Mouse (Mus musculus): ENCODE data around the gene Gm3435. TPM values are rescaled to one million over a fixed set of nuclear protein-coding genes. Genes with fewer than 3 reads are reported as not detected.
"Not testable (repeated sequence)": the region's sequence is repeated elsewhere in the genome, so short reads cannot be mapped to it uniquely, and the experiment has no call there.

Gene Gm3435
- total and polyA plus RNA-seq, 2 experiments, result 0.67 to 7.1 TPM

DNA sequence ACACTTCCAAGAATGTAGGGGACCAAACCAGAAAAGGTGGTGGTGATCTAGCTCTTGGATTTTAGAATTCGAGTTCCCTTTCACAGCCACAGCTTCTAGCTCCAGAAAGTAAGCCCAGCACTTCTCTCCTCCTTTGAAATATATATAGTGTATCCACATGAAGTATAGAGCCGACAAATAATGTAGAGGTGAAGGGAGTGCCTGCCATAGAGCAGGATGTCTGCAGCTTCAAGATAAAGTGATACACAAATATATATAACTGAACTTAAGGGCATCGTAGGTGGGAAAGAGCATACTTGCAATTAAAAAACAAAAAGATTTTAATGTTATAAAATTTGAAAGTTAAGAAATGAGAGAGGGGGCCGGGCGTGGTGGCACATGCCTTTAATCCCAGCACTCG, 15.5 kb downstream of the Gm3435 start:
- not testable (repeated sequence) for H3K4me1 ChIP-seq (ENCODE audit: control insufficient read depth, insufficient read depth, low read length); H3K9ac ChIP-seq (ENCODE audit: low read depth, low read length); H3K36me3 ChIP-seq (ENCODE audit: control insufficient read depth, insufficient read depth, low read length); H3K4me3 ChIP-seq (ENCODE audit: insufficient read depth, low read depth, low read length); H3K79me2 ChIP-seq (ENCODE audit: control insufficient read depth, insufficient read depth, low read length); H3K27ac ChIP-seq (replicated peaks; ENCODE audit: insufficient read depth, low read depth, low read length); DNase-seq (ENCODE audit: extremely low read depth, low read depth, low spot score); H3K27me3 ChIP-seq (ENCODE audit: control insufficient read depth, insufficient read depth, low read length)
- WGBS, result no CpG with 5 or more reads among the region's 6 CpGs

DNA sequence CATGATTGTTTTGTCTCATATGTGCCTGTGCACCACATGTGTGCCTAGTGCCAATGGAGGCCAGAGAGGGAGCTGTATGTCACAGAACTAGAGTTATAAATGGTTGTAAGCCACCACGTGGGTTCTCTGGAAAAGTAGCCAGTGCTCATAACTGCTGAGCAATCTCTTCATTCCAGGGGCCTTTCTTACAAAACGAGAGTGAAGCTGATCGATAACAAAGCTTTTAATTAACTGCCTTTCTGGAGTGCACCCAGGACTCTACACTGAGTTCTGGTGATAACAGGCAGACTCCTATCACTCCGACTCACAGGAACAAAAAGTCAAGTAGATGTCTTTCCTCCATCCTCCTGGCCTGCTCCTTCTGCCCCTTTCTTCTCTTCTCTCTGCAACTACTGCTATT, 21.4 kb downstream of the Gm3435 start:
- H3K27ac ChIP-seq (replicated peaks; ENCODE audit: insufficient read depth, low read depth, low read length); H3K4me3 ChIP-seq (ENCODE audit: insufficient read depth, low read depth, low read length); DNase-seq (ENCODE audit: extremely low read depth, low read depth, low spot score); H3K36me3 ChIP-seq (ENCODE audit: control insufficient read depth, insufficient read depth, low read length); H3K9ac ChIP-seq (ENCODE audit: low read depth, low read length); H3K4me1 ChIP-seq (ENCODE audit: control insufficient read depth, insufficient read depth, low read length); H3K79me2 ChIP-seq (ENCODE audit: control insufficient read depth, insufficient read depth, low read length); H3K27me3 ChIP-seq (ENCODE audit: control insufficient read depth, insufficient read depth, low read length): not testable (repeated sequence)
- WGBS, result no CpG with 5 or more reads among the region's 4 CpGs

GRCm38 (mm10) chr17:15040455-15040854, 30.5 kb downstream of the Gm3435 start:
- H3K27ac ChIP-seq (replicated peaks; ENCODE audit: insufficient read depth, low read depth, low read length); H3K79me2 ChIP-seq (ENCODE audit: control insufficient read depth, insufficient read depth, low read length); DNase-seq (ENCODE audit: extremely low read depth, low read depth, low spot score); H3K27me3 ChIP-seq (ENCODE audit: control insufficient read depth, insufficient read depth, low read length); H3K36me3 ChIP-seq (ENCODE audit: control insufficient read depth, insufficient read depth, low read length); H3K4me3 ChIP-seq (ENCODE audit: insufficient read depth, low read depth, low read length); H3K9ac ChIP-seq (ENCODE audit: low read depth, low read length); H3K4me1 ChIP-seq (ENCODE audit: control insufficient read depth, insufficient read depth, low read length): not testable (repeated sequence)
- WGBS, result no CpG with 5 or more reads among the region's 3 CpGs

DNA sequence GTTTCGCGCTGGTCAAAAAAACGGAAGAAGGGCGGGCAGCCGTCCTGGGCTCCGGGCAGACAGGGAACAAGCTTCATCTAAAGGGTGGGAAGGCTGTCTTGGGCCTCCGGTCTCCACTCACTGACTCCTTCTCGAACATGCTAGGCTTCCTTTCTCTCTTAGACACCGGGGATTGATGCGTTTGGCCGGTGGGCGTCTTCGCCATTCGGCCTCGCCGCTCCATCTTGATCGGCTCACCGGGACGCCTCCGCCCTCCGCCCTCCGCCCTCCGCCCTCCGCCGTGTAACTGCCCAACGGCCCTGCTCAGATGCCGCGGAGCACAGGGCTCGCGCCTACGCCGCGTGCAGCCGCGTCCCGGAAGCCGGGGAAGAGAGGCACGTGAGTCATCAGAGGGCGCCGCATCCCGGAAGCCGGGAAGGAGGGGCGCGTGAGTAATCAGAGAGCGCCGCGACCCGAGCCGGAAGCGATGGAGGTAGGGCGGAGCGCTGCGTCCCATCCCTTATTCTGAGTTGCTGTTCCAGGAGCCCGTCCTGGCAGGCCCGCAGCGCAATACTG, 31.3 kb downstream of the Gm3435 start, which contains the start of the genes Ermard, Tcte3 and Gm3448:
Ermard (plus strand) TSS at position 34 of the 555 bp plus-strand sequence.
Tcte3 (minus strand) TSS at position 314 of the 555 bp plus-strand sequence.
Gm3448 (minus strand) TSS at position 363 of the 555 bp plus-strand sequence.
- H3K79me2 ChIP-seq (ENCODE audit: control insufficient read depth, insufficient read depth, low read length); H3K27ac ChIP-seq (replicated peaks; ENCODE audit: insufficient read depth, low read depth, low read length); H3K9ac ChIP-seq (ENCODE audit: low read depth, low read length); H3K4me3 ChIP-seq (ENCODE audit: insufficient read depth, low read depth, low read length); H3K27me3 ChIP-seq (ENCODE audit: control insufficient read depth, insufficient read depth, low read length); DNase-seq (ENCODE audit: extremely low read depth, low read depth, low spot score); H3K4me1 ChIP-seq (ENCODE audit: control insufficient read depth, insufficient read depth, low read length); H3K36me3 ChIP-seq (ENCODE audit: control insufficient read depth, insufficient read depth, low read length): not testable (repeated sequence)
- WGBS, result under 1% methylated on average over 26 of the region's 56 CpGs

GRCm38 (mm10) chr17:15050338-15050737, 40.4 kb downstream of the Gm3435 start:
- H3K27me3 ChIP-seq (ENCODE audit: control insufficient read depth, insufficient read depth, low read length); H3K36me3 ChIP-seq (ENCODE audit: control insufficient read depth, insufficient read depth, low read length); H3K79me2 ChIP-seq (ENCODE audit: control insufficient read depth, insufficient read depth, low read length); H3K9ac ChIP-seq (ENCODE audit: low read depth, low read length); H3K27ac ChIP-seq (replicated peaks; ENCODE audit: insufficient read depth, low read depth, low read length); DNase-seq (ENCODE audit: extremely low read depth, low read depth, low spot score); H3K4me3 ChIP-seq (ENCODE audit: insufficient read depth, low read depth, low read length); H3K4me1 ChIP-seq (ENCODE audit: control insufficient read depth, insufficient read depth, low read length): not testable (repeated sequence)
- no CpG with 5 or more reads among the region's 1 CpGs for WGBS

- 59% methylated on average over 1 of the region's 1 CpGs for WGBS
- not testable (repeated sequence) for H3K36me3 ChIP-seq (ENCODE audit: control insufficient read depth, insufficient read depth, low read length); H3K27ac ChIP-seq (replicated peaks; ENCODE audit: insufficient read depth, low read depth, low read length); H3K9ac ChIP-seq (ENCODE audit: low read depth, low read length); H3K4me1 ChIP-seq (ENCODE audit: control insufficient read depth, insufficient read depth, low read length); H3K4me3 ChIP-seq (ENCODE audit: insufficient read depth, low read depth, low read length); H3K27me3 ChIP-seq (ENCODE audit: control insufficient read depth, insufficient read depth, low read length); DNase-seq (ENCODE audit: extremely low read depth, low read depth, low spot score); H3K79me2 ChIP-seq (ENCODE audit: control insufficient read depth, insufficient read depth, low read length)
Measured at GRCm38 (mm10) chr17:15052766-15053165, 42.8 kb downstream of the Gm3435 start.

DNA sequence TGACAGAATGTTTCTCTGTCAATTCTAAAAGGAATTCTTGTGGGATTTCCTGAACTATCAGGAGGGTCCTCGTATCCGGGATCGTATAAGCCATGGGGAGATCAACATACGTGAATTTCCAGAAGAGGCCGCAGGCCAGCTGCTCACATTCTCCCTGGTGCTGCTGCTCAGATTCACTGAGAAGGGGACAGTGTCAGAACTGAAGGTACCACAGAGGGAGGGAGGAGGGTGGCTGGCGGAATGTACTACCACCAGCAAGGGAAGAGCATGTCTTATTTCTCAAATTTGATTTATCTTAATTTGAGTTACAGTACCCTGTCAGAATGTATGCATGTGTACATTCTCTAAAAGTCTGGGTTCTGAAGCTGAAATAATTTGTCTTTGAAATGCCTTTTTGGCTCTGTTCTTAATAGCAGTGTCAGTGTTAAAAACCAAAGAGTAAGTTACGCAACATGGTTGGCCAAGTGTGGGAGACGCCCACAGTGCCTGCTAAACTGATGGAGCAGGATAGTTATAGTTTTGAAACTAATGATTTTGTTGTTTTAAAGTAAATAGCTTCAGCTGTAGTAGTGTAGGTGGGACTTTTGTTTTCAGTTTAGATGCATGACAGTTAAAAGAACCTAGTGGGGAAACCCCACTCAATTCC, 43.3 kb downstream of the Gm3435 start:
- not testable (repeated sequence) for H3K27ac ChIP-seq (replicated peaks; ENCODE audit: insufficient read depth, low read depth, low read length); H3K79me2 ChIP-seq (ENCODE audit: control insufficient read depth, insufficient read depth, low read length); H3K4me3 ChIP-seq (ENCODE audit: insufficient read depth, low read depth, low read length); H3K4me1 ChIP-seq (ENCODE audit: control insufficient read depth, insufficient read depth, low read length); H3K9ac ChIP-seq (ENCODE audit: low read depth, low read length); DNase-seq (ENCODE audit: extremely low read depth, low read depth, low spot score); H3K36me3 ChIP-seq (ENCODE audit: control insufficient read depth, insufficient read depth, low read length); H3K27me3 ChIP-seq (ENCODE audit: control insufficient read depth, insufficient read depth, low read length)
- 64% methylated on average over 6 of the region's 8 CpGs for WGBS

DNA sequence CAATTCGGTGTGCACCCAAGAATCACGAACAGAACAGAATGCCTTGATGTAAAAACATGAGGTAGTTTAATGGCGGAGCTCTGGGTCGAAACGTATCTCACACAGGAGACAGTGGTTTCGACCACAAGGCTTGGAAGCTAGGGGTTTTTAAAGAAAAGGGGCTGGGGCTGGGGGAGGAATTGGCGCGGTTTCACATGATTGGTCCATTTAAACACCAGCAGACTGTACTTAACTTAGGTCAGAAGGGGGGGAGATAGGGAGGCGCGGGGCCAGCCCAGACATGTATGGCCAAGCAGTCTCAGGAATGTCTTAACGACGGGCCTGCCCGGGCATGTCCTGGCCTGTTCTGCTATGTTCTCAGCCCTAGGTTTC, 43.8 kb downstream of the Gm3435 start:
- H3K79me2 ChIP-seq (ENCODE audit: control insufficient read depth, insufficient read depth, low read length); H3K4me3 ChIP-seq (ENCODE audit: insufficient read depth, low read depth, low read length); H3K27me3 ChIP-seq (ENCODE audit: control insufficient read depth, insufficient read depth, low read length); DNase-seq (ENCODE audit: extremely low read depth, low read depth, low spot score); H3K27ac ChIP-seq (replicated peaks; ENCODE audit: insufficient read depth, low read depth, low read length); H3K36me3 ChIP-seq (ENCODE audit: control insufficient read depth, insufficient read depth, low read length); H3K4me1 ChIP-seq (ENCODE audit: control insufficient read depth, insufficient read depth, low read length); H3K9ac ChIP-seq (ENCODE audit: low read depth, low read length): not testable (repeated sequence)
- WGBS, result 94% methylated on average over 13 of the region's 13 CpGs
